Mouse (Mus musculus) hindlimb bud, embryonic 11.5 days (tissue): ENCODE data around the gene Auts2.
A peak's percentile ranks its signal among the peaks of the same experiment; 100 is the strongest.

Experiments used
- DNase-seq: peaks from one replicate; pipeline ENCODE4 v3.0.0-alpha.2; 2012; ENCODE audit warnings: low read depth, low spot score; ENCODE audit errors: extremely low spot score

The Auts2 gene

DNA sequence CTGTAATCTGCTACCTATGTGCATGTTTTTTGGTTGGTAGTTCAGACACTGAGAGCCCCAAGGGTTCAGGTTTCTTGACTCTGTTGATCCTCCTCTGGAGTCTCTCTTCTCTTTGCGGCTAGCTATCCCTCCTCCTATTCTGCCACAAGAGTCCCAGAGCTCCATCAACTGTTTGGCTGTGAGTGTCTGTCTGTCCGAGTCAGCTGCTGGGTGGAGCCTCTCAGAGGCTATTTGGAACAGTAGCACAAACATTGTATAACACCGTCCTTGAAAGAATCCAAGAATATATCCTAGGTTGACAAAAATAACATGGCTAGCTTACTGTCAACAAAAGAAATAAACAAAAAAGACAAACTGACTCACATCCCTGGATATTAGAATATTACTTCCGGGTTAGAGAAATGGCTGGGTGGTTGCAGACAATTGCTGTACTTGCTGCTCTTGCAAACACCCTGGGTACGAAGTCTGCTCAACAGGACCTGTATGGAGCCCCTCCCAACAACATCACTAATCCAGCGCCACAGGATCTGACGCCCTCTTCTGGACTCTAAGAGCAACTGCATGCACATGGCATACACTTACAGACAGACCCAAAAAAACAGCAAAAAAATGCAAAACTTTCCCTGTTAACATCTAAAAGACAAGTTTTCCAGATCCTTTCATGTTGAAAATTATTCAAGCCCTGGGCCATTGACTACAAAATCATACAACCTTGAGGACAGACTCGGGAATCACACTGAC is 428.4 kb downstream of the Auts2 start:
- no peak for DNase-seq

DNA sequence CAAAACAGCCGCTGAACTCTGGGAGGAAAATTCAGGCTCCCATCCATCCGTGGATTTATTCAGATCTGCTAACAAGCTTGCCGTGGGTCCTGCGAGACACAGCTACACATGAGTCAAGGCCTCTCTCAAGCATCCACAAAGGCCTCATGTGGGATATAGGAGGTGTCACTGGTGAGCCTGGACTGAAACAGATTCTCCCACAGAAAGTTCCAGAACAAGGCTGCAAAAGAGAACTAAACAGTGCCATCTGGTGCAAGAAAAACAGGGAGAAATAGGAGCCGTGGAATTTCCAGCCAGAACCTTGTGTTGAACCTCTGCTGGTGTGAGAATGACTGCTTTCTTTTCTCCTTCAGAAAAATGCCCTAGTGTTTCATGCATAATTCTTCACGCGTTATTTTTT is 429.7 kb downstream of the Auts2 start:
- no peak for DNase-seq

DNA sequence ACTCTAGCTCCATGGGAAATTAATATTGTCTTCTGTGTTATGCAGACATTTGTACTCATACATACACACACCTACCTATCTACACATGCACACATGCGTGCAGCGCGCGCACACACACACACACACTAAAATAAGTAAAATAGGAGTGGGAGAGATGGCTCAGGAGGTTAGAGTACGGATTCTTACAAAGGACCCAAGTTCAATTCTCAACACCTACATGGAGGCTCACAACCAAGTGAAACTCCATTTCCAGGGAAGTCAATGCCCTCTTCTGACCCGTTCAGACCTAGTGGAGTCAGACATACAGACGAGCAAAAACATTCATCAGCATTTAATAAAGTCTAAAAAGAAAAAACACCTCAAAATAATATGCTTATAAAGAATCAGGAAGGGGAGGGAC is 430.5 kb downstream of the Auts2 start:
- DNase-seq = no peak

DNA sequence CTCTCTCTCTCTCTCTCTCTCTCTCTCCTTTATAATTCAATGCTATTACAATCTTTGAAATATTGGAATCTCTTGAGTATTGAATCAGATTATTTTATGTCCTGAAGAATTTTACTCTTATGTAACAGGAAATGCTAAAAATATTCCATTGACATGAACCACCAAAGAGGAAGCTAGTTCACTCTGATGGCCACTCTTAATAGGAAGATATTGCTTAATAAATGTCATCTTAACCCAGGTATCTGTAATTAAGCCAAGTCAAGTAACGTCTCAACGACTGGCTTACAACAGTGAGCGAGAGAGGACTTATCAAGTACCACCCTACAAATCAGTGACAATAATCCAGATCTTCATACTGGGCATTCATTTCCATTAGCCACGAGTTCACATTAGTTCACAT is 440.7 kb downstream of the Auts2 start:
- no peak for DNase-seq

DNA sequence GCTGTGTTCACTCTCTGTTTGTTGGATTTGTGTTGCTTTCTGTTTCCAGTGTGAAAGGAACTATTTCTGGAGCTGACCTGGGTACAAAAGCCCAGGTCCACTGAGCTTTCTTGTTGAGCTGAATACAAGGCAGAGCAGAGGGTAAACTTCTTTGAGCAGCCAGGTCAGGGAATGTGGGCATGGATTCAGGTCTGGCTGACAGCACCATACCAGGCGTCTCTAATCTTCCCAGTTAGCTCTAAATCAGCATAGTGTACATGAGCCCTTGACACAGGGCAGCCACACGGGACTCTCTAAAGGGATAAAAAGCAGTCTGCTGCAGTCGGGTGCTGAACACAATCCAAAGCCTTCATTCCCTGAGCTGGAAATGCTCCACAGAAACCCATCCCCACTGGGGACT is 444.7 kb downstream of the Auts2 start:
- no peak for DNase-seq

DNA sequence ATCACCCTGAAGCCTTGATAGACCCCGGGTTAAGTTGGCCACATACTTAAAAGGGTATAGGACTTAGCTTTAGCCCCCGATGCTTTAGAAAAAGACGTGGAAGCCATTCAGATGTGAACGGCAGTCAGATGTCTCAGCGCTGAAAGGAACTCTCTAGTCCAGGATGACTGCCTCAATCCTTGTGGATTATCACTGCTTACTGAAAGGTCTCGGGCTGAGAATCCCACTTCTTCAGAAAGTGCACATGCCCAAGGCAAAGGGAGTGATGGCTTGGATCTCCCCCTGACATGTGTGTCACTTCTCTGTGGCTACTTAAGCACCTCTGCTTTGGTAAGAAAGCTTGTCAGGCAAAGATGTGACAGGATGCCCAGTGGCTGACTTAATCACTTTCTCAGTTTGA is 450.4 kb downstream of the Auts2 start:
- DNase-seq = no peak

DNA sequence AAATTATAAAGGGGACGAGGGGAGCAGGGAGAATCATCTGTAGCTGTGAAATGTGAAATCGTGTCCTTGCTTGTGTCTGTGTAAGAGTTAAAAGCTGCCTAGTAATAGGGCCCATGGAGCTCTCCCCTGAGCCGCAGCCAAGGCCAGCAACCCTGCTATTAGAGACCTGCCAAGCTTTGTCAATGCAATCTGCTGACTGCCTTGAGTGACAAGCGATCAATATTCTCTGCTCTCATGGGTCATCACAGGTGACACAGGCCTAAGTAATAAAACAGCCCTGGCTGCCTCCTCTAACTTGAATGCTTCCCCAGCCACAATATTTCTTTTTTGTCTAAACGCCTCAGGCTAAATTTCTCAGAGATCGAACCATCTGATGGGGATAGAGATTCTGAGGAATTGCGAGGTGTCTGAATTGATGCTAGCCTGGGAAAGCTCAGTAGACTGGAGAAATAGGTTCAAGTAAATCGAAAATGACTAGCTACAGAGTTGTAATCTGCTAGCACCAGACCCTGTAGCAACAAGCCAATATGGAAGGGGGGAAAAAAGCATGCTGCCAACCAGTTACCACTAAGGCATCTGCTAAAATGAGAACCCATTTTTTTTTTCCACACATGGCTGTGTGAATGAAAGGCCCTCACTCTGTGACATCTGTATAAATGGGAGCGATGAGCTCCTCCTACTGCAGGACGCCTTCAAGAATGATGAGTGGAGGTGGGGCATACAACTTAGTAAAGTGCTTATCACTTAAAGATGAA is 453.5 kb downstream of the Auts2 start:
- DNase-seq = no peak

DNA sequence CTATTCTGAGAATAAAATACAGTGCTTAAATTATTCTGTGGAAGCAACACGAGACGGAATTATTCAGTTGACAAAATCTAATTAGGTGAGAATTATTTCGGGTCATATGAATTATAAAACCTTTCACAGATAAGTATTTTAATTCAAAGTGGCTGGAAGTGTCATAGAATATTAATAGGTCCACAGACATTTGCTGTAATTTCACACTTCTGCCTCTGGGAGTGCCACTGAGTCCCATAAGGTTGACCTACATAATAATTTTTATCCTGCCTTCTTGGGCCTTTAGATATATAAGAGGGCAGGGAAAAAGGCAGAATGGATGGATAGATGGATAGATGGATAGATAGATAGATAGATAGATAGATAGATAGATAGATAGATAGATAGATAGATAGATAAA is 454.6 kb downstream of the Auts2 start:
- DNase-seq = no peak

DNA sequence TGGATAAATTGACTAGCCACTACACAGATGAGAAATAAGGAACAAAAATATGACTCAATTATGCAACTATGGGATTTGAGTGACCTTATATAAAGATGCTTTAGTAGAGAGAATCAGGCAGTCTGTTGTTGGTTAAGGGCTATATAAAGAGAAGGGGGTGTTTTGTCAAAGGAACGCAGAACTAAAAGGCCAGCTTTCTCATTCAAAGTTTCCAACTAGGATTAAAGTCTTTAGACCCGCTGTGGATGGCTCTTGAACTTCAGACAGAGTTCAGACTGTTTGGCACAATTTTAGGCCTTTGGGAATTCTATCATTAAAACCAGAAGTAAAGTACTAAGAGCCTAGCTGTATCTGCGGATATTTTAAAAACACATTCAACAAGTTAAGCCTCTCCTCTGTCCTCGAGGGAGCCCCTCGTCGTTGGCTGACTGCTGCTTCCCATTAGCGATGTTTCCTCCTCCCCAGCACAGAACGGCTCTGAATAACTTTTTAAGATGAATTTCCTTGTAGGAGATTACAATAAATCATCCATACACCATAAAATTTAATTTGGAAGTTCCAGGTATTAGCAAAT is 459.3 kb downstream of the Auts2 start:
- DNase-seq = peak; percentile 68

DNA sequence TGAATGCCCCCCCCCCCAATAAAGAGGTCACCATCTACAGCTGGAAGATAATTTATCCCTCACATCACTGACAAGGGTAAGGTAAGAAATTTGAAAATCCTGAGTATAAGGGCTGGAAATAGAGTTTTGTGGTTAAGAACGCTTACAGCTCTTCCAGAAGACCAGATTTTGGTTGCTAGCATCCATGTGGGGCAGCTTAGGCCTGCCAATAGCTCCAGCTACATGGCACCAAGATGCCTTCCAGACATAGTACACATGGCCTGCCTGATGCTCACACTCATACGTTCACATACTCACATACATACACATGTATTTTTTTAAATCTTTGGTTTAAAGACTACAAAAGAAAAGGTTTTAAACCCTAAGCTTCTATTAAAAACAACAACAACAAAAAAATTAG is 467.2 kb downstream of the Auts2 start:
- no peak for DNase-seq

DNA sequence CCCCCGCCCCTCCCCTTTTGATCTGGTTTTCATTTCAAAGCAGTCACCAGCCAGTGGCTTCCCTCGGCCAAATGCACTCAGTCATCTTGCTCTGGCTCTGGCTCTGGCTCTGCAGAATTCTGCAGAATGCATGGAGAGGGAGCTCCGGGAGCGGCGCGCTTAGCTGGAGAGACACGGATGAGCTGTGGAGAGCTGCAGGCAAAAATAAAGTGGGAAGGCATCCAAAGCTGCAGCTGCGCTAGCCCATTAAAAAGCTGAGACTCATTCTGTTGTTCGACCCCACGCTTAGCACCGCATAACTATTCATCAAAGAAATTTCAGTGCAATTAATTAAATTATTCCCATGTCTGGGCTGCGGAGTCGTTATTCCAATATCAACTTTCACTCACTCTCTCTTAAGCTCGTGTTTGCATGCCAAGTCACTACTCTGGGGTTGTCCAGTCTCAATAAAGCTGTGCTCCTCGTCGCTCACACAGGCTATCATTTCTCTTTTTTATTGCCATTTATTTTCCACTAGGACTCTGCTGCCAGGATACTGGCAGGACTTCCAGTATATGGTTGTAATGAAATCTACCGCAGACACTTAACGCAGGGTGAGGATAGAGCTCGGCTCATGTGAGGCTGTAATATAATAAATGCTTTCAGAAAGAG is 468.3 kb downstream of the Auts2 start:
- DNase-seq = no peak

DNA sequence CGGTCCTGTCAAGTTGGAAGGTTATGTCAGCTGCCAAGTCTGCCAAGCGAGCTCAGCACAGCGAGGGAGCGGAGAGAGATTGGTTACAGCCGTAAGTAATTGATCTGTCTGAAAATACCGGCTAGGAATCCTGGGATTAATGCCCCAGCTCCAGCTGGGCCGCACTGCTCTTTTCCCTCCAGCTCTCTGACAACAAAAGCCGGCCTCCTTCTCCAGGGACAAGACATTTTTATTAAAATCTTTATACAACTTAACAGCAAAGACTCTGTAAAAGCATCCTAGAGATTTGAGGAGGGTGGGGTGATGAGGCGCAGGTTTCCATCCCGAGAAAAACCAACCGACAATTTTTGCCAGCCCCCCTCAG is 468.8 kb downstream of the Auts2 start:
- DNase-seq = no peak

DNA sequence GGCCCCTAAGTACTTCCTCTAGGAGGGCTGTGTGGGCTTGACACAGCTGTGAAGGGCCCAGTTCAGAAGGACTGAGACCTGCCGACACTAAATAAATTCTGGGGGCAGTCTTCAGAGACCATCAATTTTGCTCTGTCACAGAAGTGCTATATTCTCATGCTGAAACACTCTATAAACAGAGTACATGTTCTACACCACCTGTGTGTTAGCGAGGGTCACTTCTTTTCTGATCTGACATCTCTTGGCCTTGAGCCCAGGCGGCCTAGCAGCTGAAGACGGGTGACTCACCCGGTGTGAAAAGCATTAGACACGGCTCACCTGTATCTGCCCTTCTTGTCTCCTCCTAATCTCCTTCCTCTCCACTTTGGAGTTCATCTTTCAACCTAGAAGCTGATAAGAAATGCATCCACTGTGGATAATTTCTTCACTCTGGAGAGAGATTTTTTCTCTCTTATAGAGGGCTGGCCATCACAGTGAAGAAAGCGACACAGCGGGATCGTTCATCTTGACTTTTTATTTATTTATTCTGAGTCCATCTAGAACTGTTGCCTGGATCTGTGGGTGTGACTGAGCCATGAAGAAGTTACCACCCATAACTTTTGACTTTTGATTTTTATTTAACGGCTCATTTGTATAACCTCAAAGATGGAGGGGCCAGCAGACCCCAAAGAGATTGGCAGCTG is 469.3 kb downstream of the Auts2 start:
- no peak for DNase-seq

DNA sequence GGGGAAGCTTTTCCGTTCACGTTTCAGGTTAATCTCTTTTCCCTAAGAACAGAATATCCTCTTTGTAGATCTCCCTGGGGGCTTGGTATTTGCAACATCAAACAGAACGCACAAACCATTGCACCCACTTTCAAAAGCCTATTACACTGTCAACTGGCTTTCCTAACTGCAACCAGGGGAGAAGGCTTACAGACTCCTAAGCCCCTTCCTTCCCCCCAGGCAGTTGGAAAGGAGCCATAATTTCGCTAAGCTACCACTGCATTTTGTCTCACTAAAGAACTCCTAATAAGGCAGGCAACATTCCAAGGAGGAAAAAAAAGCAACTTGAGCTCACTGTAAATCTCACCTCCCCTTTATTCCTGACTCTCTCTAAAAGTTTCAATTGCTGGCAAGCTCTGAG is 470.8 kb downstream of the Auts2 start:
- DNase-seq = peak; percentile 68

DNA sequence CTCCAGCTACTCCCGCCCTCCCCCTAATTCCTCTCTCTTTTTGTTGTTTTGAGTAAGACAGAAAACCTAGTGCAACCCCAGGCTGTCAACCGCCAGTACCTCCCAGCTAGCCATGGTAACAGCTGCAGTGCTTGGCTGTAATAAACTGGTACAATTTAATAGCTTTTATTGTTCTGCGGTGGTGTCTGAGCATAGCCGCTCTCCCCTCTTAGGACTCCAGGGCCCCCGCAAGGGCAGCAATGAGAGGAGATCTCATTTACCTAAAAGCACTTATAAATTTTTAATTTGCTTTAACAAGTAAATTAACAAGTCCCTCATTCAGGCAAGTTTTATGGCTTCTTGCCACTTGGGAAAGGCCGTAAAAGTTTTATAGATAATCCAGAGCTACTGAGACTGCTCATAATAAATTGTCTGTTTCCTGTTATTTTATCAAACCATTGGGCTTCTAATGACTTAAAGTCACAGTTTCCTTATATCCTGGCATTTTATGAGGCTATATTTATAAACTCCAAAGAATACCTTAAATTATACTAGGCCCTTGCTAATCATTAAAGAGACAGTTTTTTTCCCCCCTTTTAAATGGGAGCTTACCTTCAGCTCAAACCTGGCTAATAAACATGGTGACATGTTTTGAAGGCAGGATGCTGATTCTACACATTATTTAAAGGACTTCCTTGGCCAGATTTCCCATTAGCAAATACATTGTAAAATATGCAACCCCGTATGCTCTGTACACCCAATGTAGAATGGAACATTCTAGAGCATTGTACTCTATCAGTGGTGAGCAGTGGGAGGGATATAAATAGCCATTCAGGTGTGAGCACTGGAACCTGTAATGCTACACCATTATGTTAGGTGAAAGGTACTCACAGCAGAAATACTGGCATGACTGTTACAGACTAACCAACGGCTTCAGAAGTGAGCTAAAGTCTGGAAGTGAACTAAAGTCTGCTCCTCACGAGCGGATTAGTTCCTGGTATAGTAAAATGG is 475.1 kb downstream of the Auts2 start:
- peak; percentile 69 for DNase-seq

DNA sequence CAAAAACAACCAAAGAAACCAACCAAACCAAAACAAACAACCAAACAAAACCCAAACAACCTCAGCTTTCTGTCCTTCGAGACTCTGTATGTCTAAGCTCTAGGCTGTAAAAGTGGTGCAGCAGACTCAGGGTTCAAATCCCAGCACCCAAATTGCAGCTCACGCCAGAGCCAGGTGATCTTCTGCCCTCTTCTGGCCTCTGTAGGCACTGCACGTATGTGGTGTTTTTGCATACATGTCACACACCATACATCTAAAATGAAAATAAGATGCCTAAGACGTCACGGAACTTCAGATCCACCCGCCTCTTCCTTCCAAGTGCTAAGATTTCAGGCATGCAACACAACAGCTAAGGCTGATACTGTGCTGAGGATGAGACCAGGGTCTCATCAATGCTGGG is 483.0 kb downstream of the Auts2 start:
- no peak for DNase-seq

DNA sequence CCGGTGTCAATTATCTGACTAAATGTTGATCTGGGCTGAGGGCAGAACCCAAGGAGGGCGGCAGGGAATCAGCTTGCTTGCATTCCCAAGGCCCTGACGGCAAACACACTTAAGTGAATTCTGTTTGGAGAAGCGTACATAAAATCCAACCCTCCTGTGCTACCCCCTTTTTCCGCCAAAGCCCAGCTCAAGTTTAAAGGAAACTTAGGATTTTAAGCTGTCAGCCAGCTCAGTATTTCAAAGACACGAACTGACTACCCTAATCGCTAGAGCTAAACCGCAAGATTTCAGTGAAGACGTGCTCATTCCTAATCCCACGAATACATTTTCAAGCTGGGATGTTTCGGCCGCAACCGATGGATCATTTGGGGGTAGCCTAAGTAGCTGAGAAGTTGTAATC is 490.5 kb downstream of the Auts2 start:
- DNase-seq = no peak

DNA sequence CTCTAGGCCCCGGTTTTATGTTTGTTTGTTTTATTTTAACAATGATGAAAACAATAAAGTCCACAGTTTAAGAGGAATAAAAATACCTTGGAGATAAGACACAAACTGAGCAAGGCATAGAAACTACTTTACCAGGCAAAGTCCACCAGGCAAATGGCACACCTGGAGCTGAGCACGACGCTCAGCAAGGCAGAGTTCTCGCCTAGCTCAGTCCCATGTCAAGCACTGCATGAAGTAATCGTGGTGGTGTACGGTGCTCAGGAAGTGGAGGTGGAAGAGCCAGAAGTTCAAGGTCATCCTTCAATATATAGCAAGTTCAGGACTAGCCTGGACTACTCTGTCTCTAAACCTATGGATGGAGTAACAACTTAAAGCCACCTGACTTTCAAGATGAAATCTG is 503.6 kb downstream of the Auts2 start:
- DNase-seq = no peak

DNA sequence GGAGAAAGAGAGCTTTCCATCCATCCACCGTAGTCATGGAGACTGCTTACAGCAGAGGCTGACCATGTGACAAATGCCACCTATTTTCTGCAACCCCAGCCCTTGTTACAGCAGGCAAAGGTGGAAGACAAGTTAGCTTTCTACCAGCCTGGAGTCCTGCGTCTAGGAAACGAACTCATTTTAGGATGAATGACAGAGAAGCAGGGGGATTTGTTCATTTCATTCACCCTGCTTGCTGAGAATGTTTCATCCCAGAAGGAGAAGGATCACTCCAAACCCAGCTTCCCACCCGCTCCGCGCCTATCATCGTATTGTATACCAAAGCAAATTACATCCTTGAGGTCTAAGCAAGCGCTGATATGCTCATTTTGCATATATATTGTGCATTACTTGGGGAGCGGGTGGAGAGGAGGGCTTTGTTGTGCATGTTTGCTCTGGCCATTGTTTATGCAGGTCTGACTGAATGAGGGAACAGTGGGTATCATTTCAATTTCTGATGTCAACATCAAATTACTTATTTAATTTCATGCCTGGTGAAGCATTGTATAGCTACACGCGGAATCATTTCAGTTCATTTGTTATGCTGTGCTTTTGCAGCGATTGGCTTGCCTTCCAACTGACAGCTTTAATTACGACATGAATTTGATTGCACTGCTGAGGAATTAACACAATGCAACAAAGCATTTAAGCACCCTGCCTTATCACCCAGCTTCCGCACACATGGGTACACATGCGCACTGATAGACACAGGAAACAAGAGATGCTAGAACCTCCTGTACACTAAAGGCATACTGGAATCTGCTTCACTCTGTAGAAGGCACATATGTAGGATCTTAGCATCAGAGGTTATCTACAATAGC is 509.4 kb downstream of the Auts2 start:
- no peak for DNase-seq
